Mouse (Mus musculus) forebrain, embryonic 15.5 days (tissue): Measurements from ENCODE around the gene 1700016C15Rik. TPM values are rescaled to one million over a fixed set of nuclear protein-coding genes. Genes with fewer than 3 reads are reported as not detected.
A peak's percentile ranks its signal among the peaks of the same experiment; 100 is the strongest.

Experiments used
- ATAC-seq: fragments of 200-750 bp; cut with Nextera tagmentation; replicated peaks from 2 replicates; pipeline ENCODE4 v1.8.0; 2017; ENCODE audit warnings: mild to moderate bottlenecking, moderate TSS enrichment, moderate library complexity
- H3K27ac ChIP-seq: fragments of 300-500 bp; sonication (generic); replicated peaks from 2 replicates; pipeline ENCODE4 v1.5.1; 2015; ENCODE audit warnings: mild to moderate bottlenecking, inconsistent platforms
- H3K27me3 ChIP-seq: fragments of 300-500 bp; sonication (generic); 2 replicates; pipeline ENCODE4 v1.6.1; 2015; ENCODE audit warnings: inconsistent platforms
- H3K36me3 ChIP-seq: fragments of 300-500 bp; sonication (generic); 2 replicates; pipeline ENCODE4 v1.6.1; 2015; ENCODE audit warnings: mild to moderate bottlenecking, inconsistent platforms
- H3K4me1 ChIP-seq: fragments of 300-500 bp; sonication (generic); 2 replicates; pipeline ENCODE4 v1.6.1; 2015; ENCODE audit warnings: inconsistent platforms
- H3K4me2 ChIP-seq: fragments of 300-500 bp; sonication (generic); replicated peaks from 2 replicates; pipeline ENCODE4 v1.6.1; 2015; ENCODE audit warnings: mild to moderate bottlenecking, inconsistent platforms
- H3K4me3 ChIP-seq: fragments of 300-500 bp; sonication (generic); 2 replicates; pipeline ENCODE4 v1.5.1; 2015; ENCODE audit warnings: mild to moderate bottlenecking, inconsistent platforms
- H3K9ac ChIP-seq: fragments of 300-500 bp; sonication (generic); replicated peaks from 2 replicates; pipeline ENCODE4 v1.6.1; 2015; ENCODE audit warnings: mild to moderate bottlenecking, inconsistent platforms
- H3K9me3 ChIP-seq: fragments of 300-500 bp; sonication (generic); 2 replicates; pipeline ENCODE4 v1.6.1; 2016; ENCODE audit warnings: inconsistent platforms
- WGBS: fragments of 180-500 bp; shearing (Covaris S2); methylation state at CpG from one replicate; pipeline ENCODE4 v1.1.7; 2015; ENCODE audit warnings: mixed read lengths; 5-methylcytosine and 5-hydroxymethylcytosine counted together
- polyA plus RNA-seq: library from polyadenylated mRNA; unstranded; fragments of >200 nt; fragmentation: Nextera tagmentation; extraction: Ambion mirVana; gene quantifications from 2 replicates; pipeline ENCODE4 v1.2.1, GENCODE M21; 2015

1700016C15Rik gene
- not detected in 2 replicates for polyA plus RNA-seq

DNA sequence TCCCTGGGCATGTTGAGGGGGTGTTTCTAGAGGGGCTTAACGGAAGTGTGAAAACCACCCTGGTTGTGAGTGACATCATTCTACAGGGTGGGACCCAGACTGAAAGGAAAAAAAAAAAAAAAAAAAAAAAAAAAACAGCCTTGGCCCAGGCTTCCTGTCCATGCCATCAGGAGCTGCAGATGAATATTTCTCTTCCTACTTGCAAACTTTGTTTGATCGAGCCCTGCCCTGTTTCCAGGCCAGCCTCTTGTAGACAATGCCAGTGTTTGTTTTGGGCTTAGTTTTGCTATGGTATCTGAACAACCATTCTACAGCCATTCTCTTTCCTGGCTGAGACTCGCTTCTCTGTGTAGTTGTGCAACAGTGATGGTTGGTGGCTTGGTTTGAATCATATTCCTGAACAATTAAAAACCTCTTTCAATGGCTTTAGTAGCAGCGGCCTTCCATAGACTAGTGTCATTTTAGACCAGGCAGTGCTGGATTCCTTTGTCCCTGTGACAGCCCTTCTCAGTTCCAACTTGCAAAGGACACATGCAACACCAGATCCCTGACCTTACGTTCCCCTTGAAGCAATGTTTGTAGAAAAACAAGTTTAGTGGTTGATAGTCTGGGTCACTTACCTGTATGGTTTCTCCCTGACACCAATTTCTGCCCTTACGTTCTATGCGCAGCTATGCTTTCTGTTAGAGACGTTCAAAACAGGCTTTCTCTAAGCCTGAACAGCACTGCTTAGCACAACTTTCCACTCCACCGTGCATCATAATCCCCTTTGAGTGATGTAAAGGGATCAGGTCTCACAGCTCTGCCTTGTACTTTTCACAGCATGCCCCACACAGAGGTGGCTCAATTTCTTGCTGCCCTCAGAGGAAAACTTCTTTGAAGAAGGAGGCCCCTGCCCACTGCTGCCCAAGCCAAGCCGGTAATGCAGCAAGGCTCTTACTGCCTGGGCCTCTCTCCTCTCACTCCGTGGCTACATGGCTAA, at the start of gene 1700016C15Rik:
1700016C15Rik (plus strand) TSS at position 772 of the 982 bp plus-strand sequence.
- no peak for ATAC-seq
- no peaks in the 10 kb centered on the region for H3K36me3 ChIP-seq
- 30% methylated on average over 11 of the region's 11 CpGs for WGBS

DNA sequence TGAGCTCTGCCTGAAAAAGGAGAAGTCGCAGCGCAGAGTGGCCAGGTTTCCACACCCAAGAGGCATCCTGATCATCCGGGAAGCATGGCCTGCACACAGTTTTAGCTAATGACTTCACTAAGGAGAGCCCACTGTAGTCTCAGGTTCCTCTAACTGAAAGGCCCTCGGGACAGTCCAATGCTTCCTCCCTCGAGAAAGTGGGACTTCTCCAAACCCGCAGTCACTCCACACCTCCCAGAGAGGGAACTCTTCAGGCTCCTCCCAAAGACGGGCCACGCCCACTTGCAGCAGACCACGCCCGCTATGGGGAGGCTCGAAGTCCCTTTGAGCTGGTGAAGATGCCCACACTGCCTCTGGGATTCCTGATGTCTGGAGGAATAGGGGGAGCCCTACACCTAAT, 48.4 kb upstream of the 1700016C15Rik start:
- H3K9ac ChIP-seq = no peak overlapping the region
- WGBS = 86% methylated on average over 11 of the region's 11 CpGs
- no peak overlapping the region for H3K4me3 ChIP-seq
- ATAC-seq = no peak
- H3K36me3 ChIP-seq = no peaks in the 10 kb centered on the region
- no peaks in the 10 kb centered on the region for H3K27me3 ChIP-seq
- H3K4me2 ChIP-seq = no peak overlapping the region
- H3K4me1 ChIP-seq = peaks cover 16% of the 10 kb centered on the region
- no peaks in the 10 kb centered on the region for H3K9me3 ChIP-seq
- H3K27ac ChIP-seq = no peak overlapping the region

More for the DNA sequence above, at the start of gene 1700016C15Rik:
- Histone ChIP-seq H3K4me3 (no peak within 1 kb of the TSS), H3K27me3 (no peaks in the 10 kb centered on the region), H3K9me3 (no peaks in the 10 kb centered on the region), H3K27ac (no peak within 1 kb of the TSS), H3K9ac (no peak within 1 kb of the TSS), H3K4me2 (no peak within 1 kb of the TSS), H3K4me1 (no peaks in the 10 kb centered on the region)

DNA sequence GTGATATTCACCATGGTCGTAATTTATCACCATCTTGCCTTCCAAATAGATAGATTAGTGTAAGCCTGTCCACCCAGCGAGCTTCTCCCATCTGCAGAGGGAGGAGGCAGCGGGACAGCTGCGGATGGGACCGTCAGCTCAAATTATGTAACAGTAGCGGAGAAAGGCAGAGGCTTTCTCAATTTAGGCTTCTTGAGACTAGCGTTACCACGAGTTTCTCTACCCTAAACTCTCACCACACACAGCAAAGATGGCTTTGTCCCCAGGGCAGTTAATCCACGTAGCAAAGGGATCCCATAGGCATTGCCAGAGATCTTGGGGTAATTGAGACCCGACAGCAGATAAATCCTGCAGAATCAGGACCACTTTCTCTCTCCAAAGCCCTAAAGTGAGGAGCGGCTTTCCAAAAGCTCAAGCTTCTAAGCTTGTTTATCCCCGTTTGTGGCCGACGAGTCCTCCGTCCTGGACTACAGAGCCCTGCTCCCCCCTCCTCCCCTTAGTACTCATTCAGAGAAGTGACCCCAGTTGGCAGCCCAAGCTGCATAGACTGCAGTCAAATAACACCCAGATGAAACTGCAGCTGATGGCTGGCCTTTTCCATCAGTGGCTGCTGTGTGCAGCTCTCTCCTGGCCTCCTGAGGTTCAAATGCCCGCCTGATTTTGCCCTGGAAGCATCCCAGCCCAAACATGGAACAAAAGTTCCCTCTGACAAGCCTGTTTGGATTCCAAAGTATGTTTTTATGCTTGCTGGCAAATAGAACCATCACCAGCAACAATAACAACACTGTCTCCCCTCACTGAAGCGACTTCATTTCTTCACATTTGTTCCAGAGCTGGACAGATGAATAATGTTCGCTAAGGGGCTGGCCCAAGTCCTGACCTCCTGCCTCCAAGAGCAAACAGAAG, 45.4 kb upstream of the 1700016C15Rik start:
- no peaks in the 10 kb centered on the region for H3K36me3 ChIP-seq
- peak overlapping the region; percentile 68 for H3K27ac ChIP-seq
- ATAC-seq = peak; percentile 42
- peak overlapping the region; percentile 25 for H3K9ac ChIP-seq
- H3K9me3 ChIP-seq = no peaks in the 10 kb centered on the region
- H3K4me2 ChIP-seq = peak overlapping the region; percentile 26; the same call in 1 of the 2 replicates
- WGBS = 35% methylated on average over 18 of the region's 18 CpGs
- H3K4me3 ChIP-seq = no peak overlapping the region
- H3K27me3 ChIP-seq = no peaks in the 10 kb centered on the region
- peaks cover 16% of the 10 kb centered on the region for H3K4me1 ChIP-seq

DNA sequence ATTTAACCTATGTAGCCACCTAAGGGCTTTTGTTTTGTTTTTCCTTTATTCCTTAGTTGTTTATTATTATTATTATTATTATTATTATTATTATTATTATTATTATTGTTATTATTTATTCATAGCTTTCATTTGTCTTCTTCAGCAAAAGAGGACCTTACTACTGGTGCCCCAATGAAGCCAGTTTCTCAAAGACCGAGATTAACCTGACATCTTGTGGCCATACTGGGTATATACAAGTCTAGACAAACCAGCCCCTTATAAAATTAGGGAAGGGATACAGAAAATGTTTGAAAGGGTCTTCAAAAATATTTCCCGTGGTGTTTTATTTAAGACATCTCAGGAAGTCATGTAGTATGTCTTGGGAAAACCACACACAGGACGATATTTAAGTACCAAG, 44.7 kb upstream of the 1700016C15Rik start:
- Histone ChIP-seq H3K27me3 (no peaks in the 10 kb centered on the region), H3K4me1 (peaks cover 16% of the 10 kb centered on the region)

DNA sequence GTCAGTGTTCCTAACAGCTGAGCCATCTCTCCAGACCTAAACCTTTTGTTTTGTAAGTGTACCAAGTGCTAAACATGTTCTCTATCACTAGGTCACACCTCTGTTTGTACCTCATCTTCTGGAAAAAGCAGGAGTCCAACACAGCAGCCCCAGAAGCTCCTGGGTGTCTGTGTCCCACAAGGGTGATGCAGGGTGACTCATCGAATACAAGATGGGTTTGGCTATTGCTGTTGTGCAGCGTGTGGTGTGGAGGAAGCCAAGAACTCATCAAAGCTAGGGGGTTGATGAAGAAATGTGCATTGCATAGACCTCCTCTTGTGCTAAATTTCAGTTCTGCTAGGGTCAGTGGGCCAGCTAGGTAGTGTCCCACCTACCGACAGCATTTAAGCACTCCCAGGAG, 43.5 kb upstream of the 1700016C15Rik start:
- Histone ChIP-seq H3K4me2 (no peak overlapping the region), H3K4me3 (no peak overlapping the region), H3K4me1 (peaks cover 16% of the 10 kb centered on the region), H3K36me3 (no peaks in the 10 kb centered on the region), H3K27me3 (no peaks in the 10 kb centered on the region), H3K9me3 (no peaks in the 10 kb centered on the region), H3K9ac (no peak overlapping the region), H3K27ac (no peak overlapping the region)
- WGBS = 77% methylated on average over 3 of the region's 3 CpGs
- no peak for ATAC-seq

More for the DNA sequence above, 44.7 kb upstream of the 1700016C15Rik start:
- H3K27ac ChIP-seq = peak overlapping the region; percentile 68; the same call in 1 of the 2 replicates
- H3K36me3 ChIP-seq = no peaks in the 10 kb centered on the region
- H3K4me3 ChIP-seq = no peak overlapping the region
- H3K4me2 ChIP-seq = no peak overlapping the region
- no peak overlapping the region for H3K9ac ChIP-seq
- WGBS = 11% methylated on average over 3 of the region's 3 CpGs
- no peaks in the 10 kb centered on the region for H3K9me3 ChIP-seq
- ATAC-seq = peak; percentile 65; the same call in 1 of the 2 replicates

DNA sequence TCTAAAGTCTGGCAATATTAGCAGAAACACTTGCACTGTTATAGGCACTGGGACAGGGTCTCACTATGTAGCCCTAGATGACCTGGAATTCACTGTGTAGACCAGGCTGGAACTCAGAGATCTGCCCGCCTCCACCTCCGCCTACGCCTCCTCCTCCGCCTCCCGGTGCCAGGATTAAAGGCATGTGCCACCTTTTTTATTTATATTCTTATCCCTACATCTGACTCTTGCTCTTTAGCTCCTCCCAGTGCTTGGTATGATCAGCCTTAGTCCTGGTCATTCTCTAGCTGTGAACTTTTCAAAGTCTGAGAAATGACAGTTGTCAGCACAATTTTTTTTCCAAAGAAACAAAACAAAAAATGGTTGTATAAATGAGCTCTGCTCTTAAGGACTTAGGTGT, 42.6 kb upstream of the 1700016C15Rik start:
- Histone ChIP-seq H3K27me3 (no peaks in the 10 kb centered on the region), H3K4me3 (no peak overlapping the region), H3K4me2 (no peak overlapping the region), H3K27ac (no peak overlapping the region), H3K4me1 (peaks cover 16% of the 10 kb centered on the region), H3K9me3 (no peaks in the 10 kb centered on the region), H3K36me3 (no peaks in the 10 kb centered on the region), H3K9ac (no peak overlapping the region)
- WGBS = 83% methylated on average over 5 of the region's 5 CpGs
- no peak for ATAC-seq

DNA sequence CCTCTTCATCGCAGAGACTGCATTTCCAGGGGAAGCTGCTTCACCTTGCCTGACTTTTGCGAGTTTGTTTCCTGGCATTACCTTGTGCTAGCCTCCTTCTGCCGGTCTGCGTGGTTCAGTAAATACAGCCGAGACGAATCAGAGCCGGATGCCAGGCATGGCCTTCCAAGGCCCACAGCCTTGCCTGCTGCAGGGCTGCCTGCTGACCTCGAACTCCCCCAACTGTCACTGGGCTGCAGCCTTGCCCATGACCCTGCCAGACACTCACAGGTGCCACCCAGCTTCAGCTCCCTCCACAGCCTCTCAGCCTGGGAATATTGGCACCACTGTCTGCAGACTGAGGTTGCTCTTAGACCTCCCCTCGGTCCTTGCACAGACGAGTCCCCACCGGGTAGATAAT, 37.1 kb upstream of the 1700016C15Rik start:
- Histone ChIP-seq H3K4me3 (no peak overlapping the region), H3K36me3 (no peaks in the 10 kb centered on the region), H3K27ac (no peak overlapping the region), H3K9me3 (no peaks in the 10 kb centered on the region), H3K27me3 (no peaks in the 10 kb centered on the region), H3K9ac (no peak overlapping the region), H3K4me1 (no peaks in the 10 kb centered on the region), H3K4me2 (no peak overlapping the region)
- ATAC-seq = no peak
- WGBS = 73% methylated on average over 11 of the region's 11 CpGs

DNA sequence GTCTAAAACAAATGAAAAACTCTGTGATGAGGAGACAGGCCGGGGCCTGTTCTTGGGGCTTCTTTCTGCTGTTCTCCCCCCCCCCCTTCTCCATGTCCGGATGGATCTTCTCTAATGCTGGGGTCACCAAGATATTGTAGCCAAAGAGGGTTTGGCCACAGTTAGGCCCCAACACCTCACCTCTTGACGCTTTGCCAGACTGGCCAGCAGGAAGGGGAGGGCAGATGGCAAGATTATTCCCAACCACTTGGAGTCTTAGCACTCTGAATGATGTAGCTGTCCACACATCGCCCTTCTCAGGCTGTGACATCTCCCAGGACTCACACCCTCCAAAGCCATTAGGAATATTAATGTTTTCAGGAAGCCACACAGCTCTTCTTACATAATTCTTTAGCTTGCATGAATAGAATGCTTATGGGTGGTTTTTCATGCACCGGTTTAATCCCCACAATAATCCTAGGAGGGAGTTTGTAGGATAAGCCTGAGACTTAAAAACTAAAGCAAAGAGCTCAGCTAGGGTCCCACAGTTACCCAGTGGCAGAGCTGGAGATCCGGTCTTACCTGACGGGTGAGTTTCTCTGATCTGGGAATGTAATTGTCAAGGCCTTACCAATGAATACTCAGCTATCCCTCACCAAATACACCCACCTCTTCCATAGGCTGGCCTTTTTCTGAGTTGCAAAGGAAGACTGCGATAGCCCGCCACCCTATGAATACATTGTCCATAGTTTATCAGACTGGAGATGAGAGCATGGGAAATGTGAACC, 35.9 kb upstream of the 1700016C15Rik start:
- no peak for ATAC-seq
- H3K4me2 ChIP-seq = no peak overlapping the region
- no peaks in the 10 kb centered on the region for H3K4me1 ChIP-seq
- no peak overlapping the region for H3K27ac ChIP-seq
- H3K9ac ChIP-seq = no peak overlapping the region
- no peaks in the 10 kb centered on the region for H3K36me3 ChIP-seq
- no peak overlapping the region for H3K4me3 ChIP-seq
- no peaks in the 10 kb centered on the region for H3K27me3 ChIP-seq
- WGBS = 87% methylated on average over 9 of the region's 9 CpGs
- H3K9me3 ChIP-seq = no peaks in the 10 kb centered on the region

DNA sequence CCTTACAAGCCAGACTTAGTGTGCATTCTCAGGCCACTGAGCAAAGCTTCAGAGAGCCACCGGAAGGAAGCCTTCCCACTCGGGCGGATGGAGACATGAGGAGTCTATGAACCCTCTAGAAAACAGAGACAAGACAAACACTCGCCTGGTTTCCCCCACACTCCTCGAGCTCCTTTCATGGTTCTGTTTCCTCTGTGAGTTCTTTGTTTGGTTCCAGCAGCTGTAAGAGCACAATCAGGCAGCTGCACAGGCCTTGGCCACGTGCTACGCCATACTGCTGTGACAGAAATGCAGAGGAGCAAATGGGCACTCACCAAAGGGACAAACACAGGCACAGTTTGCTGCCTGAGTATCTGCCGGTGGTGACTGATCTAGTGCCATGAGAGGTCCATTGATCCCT, 29.1 kb upstream of the 1700016C15Rik start:
- H3K4me3 ChIP-seq = no peak overlapping the region
- H3K4me2 ChIP-seq = no peak overlapping the region
- peaks cover 6% of the 10 kb centered on the region for H3K4me1 ChIP-seq
- 54% methylated on average over 8 of the region's 8 CpGs for whole genome bisulfite sequencing
- H3K27ac ChIP-seq = no peak overlapping the region
- H3K9me3 ChIP-seq = no peaks in the 10 kb centered on the region
- no peaks in the 10 kb centered on the region; the same call in 1 of the 2 replicates for H3K27me3 ChIP-seq
- no peak overlapping the region for H3K9ac ChIP-seq
- ATAC-seq = no peak
- H3K36me3 ChIP-seq = no peaks in the 10 kb centered on the region

DNA sequence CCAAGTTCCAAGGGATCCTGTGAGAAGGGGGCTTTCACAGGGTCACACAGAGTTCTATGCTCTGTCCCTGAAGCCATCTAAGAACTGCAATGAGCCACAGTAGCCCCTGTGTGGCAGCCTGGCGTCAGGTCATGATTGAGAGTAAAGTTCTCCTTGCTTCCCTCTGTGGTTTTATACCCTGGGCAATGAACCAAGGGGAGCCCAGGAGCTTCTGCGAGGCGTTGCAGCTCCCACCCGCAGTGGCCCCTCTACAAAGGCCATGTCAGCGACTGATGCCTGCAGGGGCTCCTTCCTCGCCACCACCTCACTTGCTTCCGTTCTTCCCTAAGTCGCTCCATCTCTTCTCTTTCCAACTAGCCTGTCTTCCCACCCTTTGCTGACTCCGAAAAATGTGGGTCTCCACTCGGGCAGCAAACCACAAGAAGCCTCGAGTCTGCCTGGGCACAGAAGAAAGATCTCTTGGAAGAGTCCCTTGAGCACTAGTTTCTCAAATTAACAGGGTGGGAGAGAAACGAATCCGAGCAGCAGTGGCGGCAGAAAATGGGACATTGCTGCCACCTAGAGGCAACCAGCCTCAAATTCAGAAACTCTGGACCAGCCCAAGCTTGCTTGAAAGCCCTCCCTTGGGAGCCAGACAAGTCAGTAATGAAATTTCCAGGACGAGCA, 27.0 kb upstream of the 1700016C15Rik start:
- Histone ChIP-seq H3K27me3 (no peaks in the 10 kb centered on the region; the same call in 1 of the 2 replicates), H3K4me2 (peak overlapping the region; percentile 60), H3K27ac (peak overlapping the region; percentile 36; the same call in 1 of the 2 replicates), H3K4me1 (peaks cover 6% of the 10 kb centered on the region), H3K9ac (peak overlapping the region; percentile 37), H3K36me3 (no peaks in the 10 kb centered on the region), H3K4me3 (peak overlapping the region; percentile 39), H3K9me3 (no peaks in the 10 kb centered on the region)
- under 1% methylated on average over 15 of the region's 15 CpGs for WGBS
- peak; percentile 83 for ATAC-seq
